ENCODE assay signal across 14 mouse cellular contexts in the genomic region with DNA sequence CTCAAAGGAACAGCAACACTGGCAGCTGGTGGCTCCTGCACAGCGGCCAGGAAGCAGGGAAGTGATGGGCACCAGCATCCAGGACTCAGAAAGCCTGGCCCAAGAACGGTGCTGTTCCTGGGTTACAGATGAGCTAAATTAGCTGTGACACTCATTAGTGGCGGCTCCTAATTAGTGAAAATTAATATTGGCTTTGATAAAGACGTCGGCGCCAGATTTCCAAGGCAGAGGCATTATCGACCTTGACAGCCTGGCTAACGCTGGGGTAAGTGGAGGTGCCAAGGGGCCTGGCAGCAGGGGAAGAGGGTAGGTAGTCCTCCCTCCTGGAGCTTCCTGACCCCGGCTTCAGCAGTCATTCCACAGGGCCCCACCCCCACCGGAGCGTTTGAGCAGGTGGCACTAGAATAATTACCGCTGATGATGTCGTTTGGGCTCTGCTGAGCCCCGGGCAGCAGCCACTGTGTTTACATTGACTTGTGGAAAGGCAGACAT.
DNase-seq lines count a peak whose midpoint lies in the region; ATAC-seq lines count a peak whose summit lies in the region.
"Had no signal": no experiment of that assay in that cellular context is flagged by ENCODE, and none has a peak within 500 bp of the region (broad histone marks: within the 10 kb centered on the region; RNA-seq: fewer than 3 reads in every experiment).

No protein-coding gene starts in this region.

- H3K27ac ChIP-seq in forebrain, embryonic 11.5 days (ENCODE audit: low read depth, low read length) = no peak overlapping the region
- H3K27ac ChIP-seq in forebrain, embryonic 10.5 days = no peak overlapping the region
- H3K27ac ChIP-seq in midbrain, embryonic 14.5 days (replicated peaks; ENCODE audit: low read depth, low read length) = peak overlapping the region; percentile 22; the same call in 1 of the 2 replicates
- H3K27ac ChIP-seq: gastrocnemius, adult 2 months had no signal

- H3K27me3 ChIP-seq in forebrain, embryonic 11.5 days (ENCODE audit: control insufficient read depth, insufficient read depth, low read length) = no peaks in the 10 kb centered on the region
- peaks cover 23% of the 10 kb centered on the region; the same call in 1 of the 2 replicates for H3K27me3 ChIP-seq in forebrain, embryonic 10.5 days (ENCODE audit: poor library complexity, severe bottlenecking)
- no peaks in the 10 kb centered on the region for H3K27me3 ChIP-seq in midbrain, embryonic 14.5 days (ENCODE audit: control insufficient read depth, insufficient read depth, low read length)

- H3K36me3 ChIP-seq in forebrain, embryonic 11.5 days (ENCODE audit: control insufficient read depth, insufficient read depth, low read length) = no peaks in the 10 kb centered on the region
- no peaks in the 10 kb centered on the region for H3K36me3 ChIP-seq in forebrain, embryonic 10.5 days (replicated peaks)
- H3K36me3 ChIP-seq in midbrain, embryonic 14.5 days (ENCODE audit: control insufficient read depth, insufficient read depth, low read length) = no peaks in the 10 kb centered on the region

- no peak overlapping the region for H3K4me3 ChIP-seq in forebrain, embryonic 11.5 days (ENCODE audit: low read depth, low read length)
- no peak overlapping the region for H3K4me3 ChIP-seq in forebrain, embryonic 10.5 days
- no peak overlapping the region for H3K4me3 ChIP-seq in midbrain, embryonic 14.5 days (replicated peaks; ENCODE audit: low read depth, low read length)
- H3K4me3 ChIP-seq: erythroblast, embryonic 14.5 days; gastrocnemius, adult 2 months had no signal

- H3K4me2 ChIP-seq in forebrain, embryonic 11.5 days (ENCODE audit: low read depth, low read length, severe bottlenecking) = no peak overlapping the region
- no peak overlapping the region for H3K4me2 ChIP-seq in midbrain, embryonic 14.5 days (ENCODE audit: low read length)
- H3K4me2 ChIP-seq: heart, embryonic 11.5 days had no signal

- ATAC-seq in forebrain, embryonic 11.5 days (replicated peaks; ENCODE audit: low FRiP score) = no peak; the same call in 1 of the 2 replicates
- peak; percentile 34; the same call in 1 of the 2 replicates for ATAC-seq in midbrain, embryonic 14.5 days (ENCODE audit: low FRiP score, low TSS enrichment)
- no peak for ATAC-seq in megakaryocyte, adult 5-6 weeks (ENCODE audit: poor library complexity, severe bottlenecking)

- H3K4me1 ChIP-seq in forebrain, embryonic 11.5 days (replicated peaks; ENCODE audit: control insufficient read depth, insufficient read depth, low read length) = peaks cover 7% of the 10 kb centered on the region
- H3K4me1 ChIP-seq in forebrain, embryonic 10.5 days = peaks cover 21% of the 10 kb centered on the region
- 0 out of 2 replicates have a peak, but pooled peaks cover 5% of the 10 kb centered on the region for H3K4me1 ChIP-seq in midbrain, embryonic 14.5 days (ENCODE audit: control insufficient read depth, insufficient read depth, low read length)

- peak; percentile 67 for DNase-seq in forebrain, embryonic 11.5 days (ENCODE audit: low spot score)
- no peak for DNase-seq in forebrain, embryonic 10.5 days (ENCODE audit: extremely low spot score, low spot score)
- DNase-seq in right cerebral cortex, postnatal 4 days = peak; percentile 10
- DNase-seq in right cerebral cortex, postnatal 25 days = no peak
- peak; percentile 53 for DNase-seq in midbrain, embryonic 14.5 days
- no peak for DNase-seq in ovary, postnatal 14 days (ENCODE audit: low spot score)
- DNase-seq in kidney, adult 9 months = no peak
- DNase-seq: adrenal gland, postnatal 25 days; gastrocnemius, adult 2 months; kidney, adult 8-10 months; liver had no signal

- H3K9ac ChIP-seq in forebrain, embryonic 11.5 days (ENCODE audit: low read length) = no peak overlapping the region
- H3K9ac ChIP-seq in midbrain, embryonic 14.5 days (replicated peaks; ENCODE audit: low read length) = no peak overlapping the region

- WGBS in forebrain, embryonic 11.5 days = 54% methylated on average over 14 of the region's 14 CpGs
- 66% methylated on average over 14 of the region's 14 CpGs for WGBS in forebrain, embryonic 10.5 days
- 38% methylated on average over 14 of the region's 14 CpGs for whole genome bisulfite sequencing in midbrain, embryonic 14.5 days

- H3K9me3 ChIP-seq in forebrain, embryonic 11.5 days (ENCODE audit: control insufficient read depth, low read length) = peaks cover 4% of the 10 kb centered on the region; the same call in 1 of the 2 replicates
- peaks cover 7% of the 10 kb centered on the region for H3K9me3 ChIP-seq in forebrain, embryonic 10.5 days
- H3K9me3 ChIP-seq in midbrain, embryonic 14.5 days (ENCODE audit: control insufficient read depth, low read length) = peaks cover 4% of the 10 kb centered on the region

Comparison
In these comparisons a context has a peak if more than half of its experiments do, and no peak if none do; other contexts are left out.
1. DNase-seq: peak in forebrain, embryonic 11.5 days (single experiment), right cerebral cortex, postnatal 4 days (single experiment) and midbrain, embryonic 14.5 days (single experiment); none in forebrain, embryonic 10.5 days (single experiment), right cerebral cortex, postnatal 25 days (single experiment), ovary, postnatal 14 days (single experiment) and kidney, adult 9 months (single experiment).